Mouse (Mus musculus): ENCODE data around the gene Hist1h4f. TPM values are rescaled to one million over a fixed set of nuclear protein-coding genes. Genes with fewer than 3 reads are reported as not detected.
"Not testable (repeated sequence)": the region's sequence is repeated elsewhere in the genome, so short reads cannot be mapped to it uniquely, and the experiment has no call there.

Gene Hist1h4f
- polyA plus RNA-seq, 1 experiment from 2014 or later = 0.46 TPM

DNA sequence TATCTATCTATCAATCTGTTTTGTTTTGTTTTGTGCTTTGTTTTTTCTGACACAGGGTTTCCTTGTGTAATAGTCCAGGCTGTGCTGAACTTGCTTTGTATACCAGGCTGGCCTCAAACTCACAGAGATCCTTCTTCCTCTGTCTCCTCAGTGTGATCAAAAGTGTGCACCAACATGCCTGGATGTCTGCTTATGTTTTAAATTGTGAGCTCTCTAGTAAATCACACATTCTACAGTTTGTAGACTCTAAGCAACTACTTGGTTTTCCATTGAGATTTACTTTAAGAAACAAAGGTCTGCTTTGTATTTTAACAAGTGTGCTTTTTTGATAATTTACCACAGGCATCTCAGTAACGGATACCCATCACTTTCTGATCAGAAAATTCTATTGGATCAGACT is 26.4 kb upstream of the Hist1h4f start:
- no peaks in the 10 kb centered on the region for H3K27me3 ChIP-seq (replicated peaks; ENCODE audit: control insufficient read depth, insufficient read depth, low read length)
- H3K36me3 ChIP-seq (ENCODE audit: control insufficient read depth, insufficient read depth) = no peaks in the 10 kb centered on the region
- no peak for TF ChIP-seq CTCF (IDR thresholded peaks at IDR 0.05; ENCODE audit: low read depth)
- H3K4me3 ChIP-seq (ENCODE audit: low read depth, low read length) = no peak overlapping the region
- no peak for ATAC-seq
- WGBS = 95% methylated on average over 1 of the region's 1 CpGs
- no peak overlapping the region for H3K9ac ChIP-seq (ENCODE audit: low read depth, low read length)
- no peak overlapping the region for H3K4me2 ChIP-seq (replicated peaks; ENCODE audit: low read depth)
- no peaks in the 10 kb centered on the region for H3K9me3 ChIP-seq (ENCODE audit: control insufficient read depth)
- H3K27ac ChIP-seq (ENCODE audit: low read depth, low read length) = no peak overlapping the region
- H3K4me1 ChIP-seq (replicated peaks; ENCODE audit: control insufficient read depth, insufficient read depth, low read length) = peaks cover 3% of the 10 kb centered on the region; the same call in 1 of the 2 replicates

DNA sequence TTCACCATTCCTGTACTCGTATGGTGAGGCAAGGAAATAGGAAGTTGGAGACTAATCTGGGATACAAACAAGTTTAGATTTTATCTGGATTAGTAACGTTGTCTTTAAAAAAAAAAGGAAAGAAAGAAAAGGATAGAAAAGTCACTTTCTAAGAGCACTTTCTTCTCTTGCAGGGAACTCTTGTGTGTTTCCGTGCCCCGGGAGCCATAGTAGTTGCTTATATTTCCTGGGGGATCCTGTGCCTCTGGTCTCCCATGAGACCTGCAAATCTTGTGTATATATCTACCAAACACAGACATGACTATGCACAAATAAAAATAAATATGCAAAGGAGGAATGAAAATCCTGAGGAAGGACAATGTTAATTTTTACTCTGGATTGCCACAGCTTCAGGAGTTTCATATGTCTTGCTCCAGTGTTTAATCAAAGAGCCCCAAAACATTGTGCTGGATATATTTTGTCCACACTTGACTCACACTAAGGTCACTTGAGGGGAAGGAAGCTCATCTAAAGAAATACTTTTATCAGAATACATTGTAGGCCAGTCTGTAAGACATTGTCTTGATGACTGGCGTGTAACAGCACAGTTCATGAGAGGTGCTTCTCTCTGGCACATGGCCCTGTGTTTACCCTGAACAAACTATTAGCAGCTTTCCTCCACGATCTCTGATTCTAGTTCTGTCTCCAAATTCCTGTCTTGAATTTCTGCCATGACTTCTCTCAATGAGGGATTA is 25.6 kb upstream of the Hist1h4f start:
- H3K4me1 ChIP-seq (replicated peaks; ENCODE audit: control insufficient read depth, insufficient read depth, low read length) = peaks cover 9% of the 10 kb centered on the region; the same call in 1 of the 2 replicates
- peak overlapping the region; percentile 67 for H3K4me2 ChIP-seq (replicated peaks; ENCODE audit: low read depth)
- no peaks in the 10 kb centered on the region for H3K9me3 ChIP-seq (ENCODE audit: control insufficient read depth)
- peak overlapping the region; percentile 46; the same call in 1 of the 2 replicates for H3K9ac ChIP-seq (ENCODE audit: low read depth, low read length)
- TF ChIP-seq CTCF (IDR thresholded peaks at IDR 0.05; ENCODE audit: low read depth) = no peak
- H3K27ac ChIP-seq (ENCODE audit: low read depth, low read length) = peak overlapping the region; percentile 9; the same call in 1 of the 2 replicates
- no peak for ATAC-seq
- no peaks in the 10 kb centered on the region for H3K36me3 ChIP-seq (ENCODE audit: control insufficient read depth, insufficient read depth)
- H3K4me3 ChIP-seq (ENCODE audit: low read depth, low read length) = peak overlapping the region; percentile 34
- H3K27me3 ChIP-seq (replicated peaks; ENCODE audit: control insufficient read depth, insufficient read depth, low read length) = no peaks in the 10 kb centered on the region
- WGBS = 35% methylated on average over 6 of the region's 6 CpGs

DNA sequence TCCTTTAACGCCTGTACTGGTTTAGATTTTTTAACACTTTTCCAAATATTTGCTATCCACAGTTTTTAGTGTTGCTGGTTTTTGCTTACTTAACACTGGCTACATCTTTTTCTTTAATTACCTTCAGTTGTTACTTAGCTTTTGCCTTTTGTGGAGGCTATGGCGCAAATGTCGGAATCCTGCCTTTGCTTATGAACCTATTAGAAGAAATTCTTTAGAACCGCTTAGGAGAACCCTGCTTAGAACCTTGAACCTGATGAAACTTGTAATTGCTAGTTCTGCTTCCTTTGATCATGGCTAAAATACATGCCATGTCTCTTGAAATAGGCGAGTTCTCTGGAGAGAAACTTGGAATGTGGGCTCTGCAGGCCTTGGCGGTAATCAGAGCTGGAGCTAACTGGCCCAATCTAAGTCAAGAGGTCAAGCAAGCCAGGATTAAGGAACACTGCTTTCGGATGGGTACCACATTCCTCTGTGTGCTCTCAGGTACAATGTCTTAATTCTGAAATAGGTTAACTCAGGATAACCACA is 25.0 kb upstream of the Hist1h4f start:
- Histone ChIP-seq H3K27me3 (replicated peaks; ENCODE audit: control insufficient read depth, insufficient read depth, low read length) (no peaks in the 10 kb centered on the region), H3K27ac (ENCODE audit: low read depth, low read length) (peak overlapping the region; percentile 9; the same call in 1 of the 2 replicates), H3K36me3 (ENCODE audit: control insufficient read depth, insufficient read depth) (no peaks in the 10 kb centered on the region), H3K9ac (ENCODE audit: low read depth, low read length) (peak overlapping the region; percentile 46; the same call in 1 of the 2 replicates), H3K4me1 (replicated peaks; ENCODE audit: control insufficient read depth, insufficient read depth, low read length) (peaks cover 9% of the 10 kb centered on the region; the same call in 1 of the 2 replicates), H3K4me3 (ENCODE audit: low read depth, low read length) (peak overlapping the region; percentile 34), H3K4me2 (replicated peaks; ENCODE audit: low read depth) (peak overlapping the region; percentile 67), H3K9me3 (ENCODE audit: control insufficient read depth) (no peaks in the 10 kb centered on the region)
- TF ChIP-seq CTCF (IDR thresholded peaks at IDR 0.05; ENCODE audit: low read depth) = no peak
- WGBS = 7% methylated on average over 7 of the region's 7 CpGs
- ATAC-seq = no peak

DNA sequence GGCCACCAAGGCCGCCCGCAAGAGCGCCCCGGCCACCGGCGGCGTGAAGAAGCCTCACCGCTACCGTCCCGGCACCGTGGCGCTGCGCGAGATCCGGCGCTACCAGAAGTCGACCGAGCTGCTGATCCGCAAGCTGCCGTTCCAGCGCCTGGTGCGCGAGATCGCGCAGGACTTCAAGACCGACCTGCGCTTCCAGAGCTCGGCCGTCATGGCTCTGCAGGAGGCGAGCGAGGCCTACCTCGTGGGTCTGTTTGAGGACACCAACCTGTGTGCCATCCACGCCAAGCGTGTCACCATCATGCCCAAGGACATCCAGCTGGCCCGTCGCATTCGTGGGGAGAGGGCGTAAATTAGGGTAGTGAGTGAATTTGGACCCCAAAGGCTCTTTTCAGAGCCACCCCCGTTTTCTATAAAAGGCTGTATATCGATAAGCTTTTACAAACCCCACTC is 24.4 kb upstream of the Hist1h4f start:
- not testable (repeated sequence) for H3K9me3 ChIP-seq (ENCODE audit: control insufficient read depth); H3K36me3 ChIP-seq (ENCODE audit: control insufficient read depth, insufficient read depth); H3K4me1 ChIP-seq (replicated peaks; ENCODE audit: control insufficient read depth, insufficient read depth, low read length); H3K27me3 ChIP-seq (replicated peaks; ENCODE audit: control insufficient read depth, insufficient read depth, low read length); ATAC-seq
- Histone ChIP-seq H3K9ac (ENCODE audit: low read depth, low read length) (peak overlapping the region; percentile 46; the same call in 1 of the 2 replicates), H3K4me3 (ENCODE audit: low read depth, low read length) (peak overlapping the region; percentile 34), H3K27ac (ENCODE audit: low read depth, low read length) (peak overlapping the region; percentile 54; the same call in 1 of the 2 replicates), H3K4me2 (replicated peaks; ENCODE audit: low read depth) (peak overlapping the region; percentile 67)
- 0% methylated on average over 9 of the region's 40 CpGs for WGBS

DNA sequence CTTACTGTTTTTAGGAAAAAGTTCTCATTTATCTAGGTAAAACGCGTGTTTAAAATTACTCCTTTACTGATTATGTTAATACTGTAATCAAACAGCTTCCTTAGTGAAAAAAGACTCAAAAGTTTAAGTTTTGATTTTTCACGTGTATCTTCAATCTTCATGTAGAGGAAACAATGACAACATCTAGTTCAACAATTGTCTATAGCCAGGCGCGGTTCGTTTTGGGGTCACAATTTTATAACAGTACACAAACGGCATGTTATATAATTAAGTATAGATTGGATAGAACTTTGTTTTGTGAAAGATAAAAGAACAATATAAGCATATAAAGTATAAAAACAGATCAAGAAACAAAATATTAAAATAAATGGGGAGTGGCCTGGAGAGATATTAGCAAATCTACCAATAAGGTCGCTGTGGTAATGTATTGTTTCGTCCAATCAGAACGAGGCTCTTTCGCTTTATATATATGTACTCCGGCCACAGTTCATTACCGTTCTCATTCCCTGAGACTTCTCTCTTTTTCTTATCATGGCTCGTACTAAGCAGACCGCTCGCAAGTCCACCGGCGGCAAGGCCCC is 23.9 kb upstream of the Hist1h4f start, which contains the start of gene Hist1h3d:
Gene Hist1h3d (plus strand): TSS at position 493 of the 581 bp plus-strand sequence.
- peak within 1 kb of the TSS; percentile 46; the same call in 1 of the 2 replicates for H3K9ac ChIP-seq (ENCODE audit: low read depth, low read length)
- no peaks in the 10 kb centered on the region for H3K9me3 ChIP-seq (ENCODE audit: control insufficient read depth)
- peak within 1 kb of the TSS; percentile 67 for H3K4me2 ChIP-seq (replicated peaks; ENCODE audit: low read depth)
- under 1% methylated on average over 18 of the region's 18 CpGs for WGBS
- H3K27ac ChIP-seq (ENCODE audit: low read depth, low read length) = peak within 1 kb of the TSS; percentile 54; the same call in 1 of the 2 replicates
- H3K36me3 ChIP-seq (ENCODE audit: control insufficient read depth, insufficient read depth) = no peaks in the 10 kb centered on the region
- peaks cover 9% of the 10 kb centered on the region; the same call in 1 of the 2 replicates for H3K4me1 ChIP-seq (replicated peaks; ENCODE audit: control insufficient read depth, insufficient read depth, low read length)
- H3K4me3 ChIP-seq (ENCODE audit: low read depth, low read length) = peak within 1 kb of the TSS; percentile 34
- no peak for TF ChIP-seq CTCF (IDR thresholded peaks at IDR 0.05; ENCODE audit: low read depth)
- peak; percentile 52 for ATAC-seq
- no peaks in the 10 kb centered on the region for H3K27me3 ChIP-seq (replicated peaks; ENCODE audit: control insufficient read depth, insufficient read depth, low read length)

DNA sequence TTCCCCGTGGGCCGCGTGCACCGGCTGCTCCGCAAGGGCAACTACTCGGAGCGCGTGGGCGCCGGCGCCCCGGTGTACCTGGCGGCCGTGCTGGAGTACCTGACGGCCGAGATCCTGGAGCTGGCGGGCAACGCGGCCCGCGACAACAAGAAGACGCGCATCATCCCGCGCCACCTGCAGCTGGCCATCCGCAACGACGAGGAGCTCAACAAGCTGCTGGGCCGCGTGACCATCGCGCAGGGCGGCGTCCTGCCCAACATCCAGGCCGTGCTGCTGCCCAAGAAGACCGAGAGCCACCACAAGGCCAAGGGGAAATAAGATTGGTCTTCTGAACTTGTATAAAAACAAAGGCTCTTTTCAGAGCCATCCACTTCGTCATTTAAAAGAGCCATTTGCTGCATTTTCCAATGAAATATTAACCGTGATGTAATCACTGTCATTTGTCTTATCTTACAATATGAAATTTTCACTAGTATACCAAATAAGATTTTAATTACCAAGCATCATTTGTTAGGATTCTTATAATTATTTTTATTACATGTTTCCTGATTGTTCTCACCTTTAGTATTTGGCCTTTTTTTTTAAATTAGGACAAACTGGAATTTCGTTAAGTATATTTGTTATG is 23.2 kb upstream of the Hist1h4f start:
- H3K9me3 ChIP-seq (ENCODE audit: control insufficient read depth); H3K27me3 ChIP-seq (replicated peaks; ENCODE audit: control insufficient read depth, insufficient read depth, low read length); H3K4me1 ChIP-seq (replicated peaks; ENCODE audit: control insufficient read depth, insufficient read depth, low read length); H3K9ac ChIP-seq (ENCODE audit: low read depth, low read length); H3K36me3 ChIP-seq (ENCODE audit: control insufficient read depth, insufficient read depth): not testable (repeated sequence)
- peak overlapping the region; percentile 62; the same call in 1 of the 2 replicates for H3K27ac ChIP-seq (ENCODE audit: low read depth, low read length)
- H3K4me3 ChIP-seq (ENCODE audit: low read depth, low read length) = peak overlapping the region; percentile 18; the same call in 1 of the 2 replicates
- ATAC-seq = peak; percentile 29
- peak overlapping the region; percentile 69 for H3K4me2 ChIP-seq (replicated peaks; ENCODE audit: low read depth)
- WGBS = under 1% methylated on average over 4 of the region's 39 CpGs

DNA sequence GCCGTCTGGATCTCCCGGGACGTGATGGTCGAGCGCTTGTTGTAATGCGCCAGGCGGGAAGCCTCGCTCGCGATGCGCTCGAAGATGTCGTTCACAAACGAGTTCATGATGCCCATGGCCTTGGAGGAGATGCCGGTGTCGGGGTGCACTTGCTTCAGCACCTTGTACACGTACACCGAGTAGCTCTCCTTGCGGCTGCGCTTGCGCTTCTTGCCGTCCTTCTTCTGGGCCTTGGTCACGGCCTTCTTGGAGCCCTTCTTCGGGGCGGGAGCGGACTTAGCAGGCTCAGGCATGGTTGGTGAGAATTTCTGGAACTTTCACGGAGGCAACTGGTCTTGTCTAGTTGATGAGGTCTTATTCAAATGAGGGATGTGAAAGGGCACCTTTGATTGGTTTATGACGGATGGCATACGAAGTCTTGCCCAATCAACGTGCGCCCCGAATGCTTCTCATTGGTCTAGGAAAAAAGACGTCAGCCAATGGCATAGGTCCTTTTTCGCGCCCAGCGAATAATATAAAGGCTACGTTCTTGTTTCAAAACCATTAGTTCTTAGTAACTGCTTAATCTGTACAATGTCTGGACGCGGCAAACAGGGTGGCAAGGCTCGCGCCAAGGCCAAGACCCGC is 22.6 kb upstream of the Hist1h4f start, which contains the start of the genes Hist1h2bf and Hist1h2ad:
Gene Hist1h2bf (minus strand): TSS at position 299 of the 627 bp plus-strand sequence.
Gene Hist1h2ad (plus strand): TSS at position 484 of the 627 bp plus-strand sequence.
- Histone ChIP-seq H3K4me2 (replicated peaks; ENCODE audit: low read depth) (peak within 1 kb of the TSS; percentile 69), H3K4me3 (ENCODE audit: low read depth, low read length) (peak within 1 kb of the TSS; percentile 35), H3K27ac (ENCODE audit: low read depth, low read length) (peak within 1 kb of the TSS; percentile 62), H3K9ac (ENCODE audit: low read depth, low read length) (peak within 1 kb of the TSS; percentile 53)
- H3K9me3 ChIP-seq (ENCODE audit: control insufficient read depth); H3K4me1 ChIP-seq (replicated peaks; ENCODE audit: control insufficient read depth, insufficient read depth, low read length); H3K36me3 ChIP-seq (ENCODE audit: control insufficient read depth, insufficient read depth); H3K27me3 ChIP-seq (replicated peaks; ENCODE audit: control insufficient read depth, insufficient read depth, low read length): not testable (repeated sequence)
- under 1% methylated on average over 28 of the region's 42 CpGs for WGBS
- peak; percentile 87 for ATAC-seq
